Mouse (Mus musculus) forebrain, embryonic 11.5 days (tissue): Measurements from ENCODE around the gene Rhoc. TPM values are rescaled to one million over a fixed set of nuclear protein-coding genes. Genes with fewer than 3 reads are reported as not detected.

ENCODE experiments used
- ATAC-seq: fragments of 200-750 bp; cut with Nextera tagmentation; replicated peaks from 2 replicates; pipeline ENCODE4 v1.8.0; 2017; ENCODE audit warnings: moderate TSS enrichment; ENCODE audit not compliant: low FRiP score
- DNase-seq: peaks from one replicate; pipeline ENCODE4 v3.0.0-alpha.2; 2017; ENCODE audit warnings: low spot score
- H3K27ac ChIP-seq: fragments of 300-500 bp; sonication (generic); 2 replicates; pipeline ENCODE4 v1.5.1; 2014; ENCODE audit warnings: low read depth, low read length
- H3K27me3 ChIP-seq: fragments of 300-500 bp; sonication (generic); 2 replicates; pipeline ENCODE4 v1.6.1; 2014; ENCODE audit warnings: mild to moderate bottlenecking, low read length, mixed read lengths; ENCODE audit not compliant: control insufficient read depth, insufficient read depth
- H3K36me3 ChIP-seq: fragments of 300-500 bp; sonication (generic); 2 replicates; pipeline ENCODE4 v1.6.1; 2014; ENCODE audit warnings: mild to moderate bottlenecking, low read length, moderate library complexity, mixed read lengths; ENCODE audit not compliant: control insufficient read depth, insufficient read depth
- H3K4me1 ChIP-seq: fragments of 300-500 bp; sonication (generic); replicated peaks from 2 replicates; pipeline ENCODE4 v1.6.1; 2014; ENCODE audit warnings: low read length, mixed read lengths; ENCODE audit not compliant: control insufficient read depth, insufficient read depth
- H3K4me2 ChIP-seq: fragments of 300-500 bp; sonication (generic); 2 replicates; pipeline ENCODE4 v1.6.1; 2014; ENCODE audit warnings: low read depth, mild to moderate bottlenecking, low read length, moderate library complexity, mixed read lengths; ENCODE audit not compliant: severe bottlenecking
- H3K4me3 ChIP-seq: fragments of 300-500 bp; sonication (generic); 2 replicates; pipeline ENCODE4 v1.5.1; 2014; ENCODE audit warnings: low read depth, low read length
- H3K9ac ChIP-seq: fragments of 300-500 bp; sonication (generic); 2 replicates; pipeline ENCODE4 v1.6.1; 2014; ENCODE audit warnings: low read length
- H3K9me3 ChIP-seq: fragments of 300-500 bp; sonication (generic); 2 replicates; pipeline ENCODE4 v1.6.1; 2016; ENCODE audit warnings: low read length, mixed read lengths; ENCODE audit not compliant: control insufficient read depth
- WGBS: fragments of 180-500 bp; shearing (Covaris S2); extraction: QIAGEN DNeasy Blood & Tissue Kit; methylation state at CpG from one replicate; pipeline ENCODE4 v1.1.7; 2014; 5-methylcytosine and 5-hydroxymethylcytosine counted together
- polyA plus RNA-seq: library from polyadenylated mRNA; unstranded; fragments of >200 nt; fragmentation: Nextera tagmentation; extraction: Ambion mirVana; gene quantifications from 2 replicates; pipeline ENCODE4 v1.2.1, GENCODE M21; 2014

Rhoc gene
- polyA plus RNA-seq, 1 experiment from 2014 or later: 80.5 TPM

DNA sequence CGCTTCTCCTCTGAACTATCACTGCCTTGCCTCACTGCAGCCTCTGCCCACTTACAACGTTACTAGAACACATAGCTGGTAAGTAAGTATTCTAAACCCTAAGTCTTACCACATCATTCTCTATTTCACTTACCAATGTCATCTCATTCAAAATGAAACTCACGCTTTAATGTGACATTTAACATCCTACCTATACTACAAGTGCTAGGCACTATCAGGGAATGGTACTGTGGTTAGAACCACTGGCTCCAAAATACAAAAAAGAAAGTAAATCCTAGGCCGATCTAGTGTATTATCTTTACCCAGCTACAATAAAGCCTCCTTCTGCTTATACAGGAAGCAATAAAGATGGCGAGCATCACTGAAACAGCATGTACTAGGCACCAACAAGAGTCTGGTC is 52.9 kb downstream of the Rhoc start:
- WGBS: 96% methylated on average over 5 of the region's 5 CpGs
- Histone ChIP-seq H3K4me2 (no peak overlapping the region), H3K4me3 (no peak overlapping the region), H3K36me3 (peaks cover 2% of the 10 kb centered on the region; the same call in 1 of the 2 replicates), H3K27me3 (no peaks in the 10 kb centered on the region), H3K9me3 (no peaks in the 10 kb centered on the region), H3K9ac (no peak overlapping the region), H3K4me1 (no peaks in the 10 kb centered on the region), H3K27ac (no peak overlapping the region)
- DNase-seq (no peak), ATAC-seq (no peak)

Other genes with a start within 250 kb of the Rhoc start
- gene Slc16a1, start 149.7 kb upstream of the Rhoc start, polyA plus RNA-seq: 45.1 and 45.9 TPM in 2 replicates
- gene Ppm1j, start 7.3 kb upstream of the Rhoc start, polyA plus RNA-seq: 1.1 and 1.2 TPM in 2 replicates
- gene Fam19a3, start 6.5 kb upstream of the Rhoc start, polyA plus RNA-seq: 0.24 TPM in 1 of 2 replicates, not detected in the other
- gene Mov10, start 30.2 kb downstream of the Rhoc start, polyA plus RNA-seq: 13.8 and 15.3 TPM in 2 replicates
- 25.0 and 30.3 TPM in 2 replicates for gene St7l, start 75.6 kb downstream of the Rhoc start, polyA plus RNA-seq
- gene Capza1, start 76.1 kb downstream of the Rhoc start, polyA plus RNA-seq: 228 and 240 TPM in 2 replicates
- gene Wnt2b, start 173.5 kb downstream of the Rhoc start, polyA plus RNA-seq: 1.2 and 1.4 TPM in 2 replicates